Mouse (Mus musculus) layer of hippocampus, adult 8-10 months (tissue): Measurements from ENCODE around the gene Cnppd1. TPM values are rescaled to one million over a fixed set of nuclear protein-coding genes. Genes with fewer than 3 reads are reported as not detected.
A peak's percentile ranks its signal among the peaks of the same experiment; 100 is the strongest.

Source experiments
- DNase-seq, 2 experiments: peaks; one replicate each; pipeline ENCODE4 v3.0.0; 2022; ENCODE audit warnings: low spot score in 2 of 2
- total RNA-seq, 4 experiments: library from RNA; stranded (reverse); gene quantifications; 2 replicates each; pipeline ENCODE4 v1.2.4; 2022

Cnppd1 gene
- total RNA-seq: 10 to 100 TPM; 33.6 to 36.1 (median 35.3) TPM

DNA sequence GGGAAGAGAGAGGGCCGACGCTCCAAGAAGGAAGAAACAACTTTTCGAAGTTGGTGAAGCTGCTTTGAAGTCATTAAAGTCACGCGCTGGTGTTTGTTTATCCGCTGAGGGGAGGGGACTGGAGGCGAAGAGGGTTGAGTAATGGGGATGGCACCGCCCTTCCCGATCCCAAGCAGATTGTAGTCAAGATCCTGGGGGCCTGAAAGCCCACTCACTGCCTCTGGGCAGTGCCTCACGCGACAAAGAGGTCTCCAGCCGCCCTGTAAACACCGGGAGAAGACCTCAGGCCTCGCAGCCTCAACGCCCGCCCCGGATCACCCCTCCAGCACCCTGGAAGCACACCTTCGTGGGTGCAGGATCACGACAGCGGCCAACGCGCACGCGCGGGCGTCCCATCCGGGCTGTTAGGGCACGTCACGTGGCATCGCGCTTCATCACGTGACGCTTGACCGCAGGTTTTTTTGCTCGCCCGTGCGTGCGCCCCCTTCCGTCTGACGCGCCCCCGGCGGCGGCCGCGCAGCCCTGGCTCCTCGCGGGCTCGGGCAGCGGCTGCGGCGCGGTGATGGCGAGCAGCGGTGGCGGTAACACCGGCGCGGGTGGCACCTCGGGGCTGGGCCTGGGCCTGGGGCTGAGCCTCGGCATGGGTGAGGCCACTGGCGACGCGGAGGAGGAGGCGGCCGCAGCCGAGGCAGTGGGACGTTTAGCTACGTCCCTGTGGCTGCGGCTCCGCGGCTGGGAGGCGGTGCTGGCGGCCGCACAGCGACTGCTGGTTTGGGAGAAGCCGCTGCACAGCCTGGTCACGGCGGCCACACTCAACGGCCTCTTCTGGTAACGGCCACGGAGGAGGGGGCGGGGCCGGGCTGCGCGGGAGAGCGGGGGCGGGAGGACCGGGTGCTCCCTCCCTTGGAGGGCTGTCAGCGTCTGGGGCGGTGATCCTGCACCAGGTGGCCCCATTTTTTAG lies at the start of gene Cnppd1, which contains the start of gene Retreg2:
TSS of gene Cnppd1 (minus strand) at position 411 of the 961 bp plus-strand sequence.
TSS of gene Retreg2 (plus strand) at position 478 of the 961 bp plus-strand sequence.
- peak; percentile 93 to 96 for DNase-seq

DNA sequence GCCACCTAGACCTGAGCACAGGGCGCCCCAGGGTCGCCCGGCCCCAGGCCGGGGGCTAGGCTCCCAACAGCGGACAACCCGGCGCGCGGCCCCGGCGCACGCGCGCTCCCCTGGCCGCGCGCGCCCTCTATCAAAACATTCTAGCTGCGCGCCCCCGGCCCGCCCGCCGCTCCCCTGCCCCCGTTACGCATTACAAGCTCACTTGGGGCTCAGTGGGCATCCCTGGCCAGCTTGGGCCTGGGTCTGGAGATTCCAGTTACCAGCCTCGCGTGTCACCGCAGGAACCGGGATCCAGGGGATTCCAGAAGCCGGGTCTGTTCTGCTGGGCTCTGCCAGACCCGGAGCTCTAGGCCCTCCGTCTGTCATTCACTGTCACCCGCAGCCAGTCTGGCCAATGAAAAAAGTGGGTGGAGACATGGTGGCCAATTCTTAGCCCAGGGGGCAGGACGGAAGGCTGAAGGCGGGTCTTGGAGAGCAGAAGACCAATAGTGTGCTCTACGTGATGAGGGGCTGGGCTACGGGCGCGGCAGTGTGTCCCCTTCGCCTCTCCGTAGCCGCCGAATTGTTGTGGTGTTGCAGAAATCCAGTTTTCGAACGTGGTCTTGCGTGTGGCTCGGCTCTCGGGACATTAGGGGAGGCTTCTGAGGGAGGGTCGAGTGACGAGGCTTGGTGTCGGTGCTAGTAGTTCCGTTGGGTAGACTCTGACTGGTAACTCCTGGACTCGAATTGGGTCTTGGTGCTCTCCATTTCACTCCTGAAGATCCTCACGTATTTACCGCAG lies 49.3 kb upstream of the Cnppd1 start, which contains the start of the genes Ankzf1 and Atg9a:
TSS of gene Ankzf1 (plus strand) at position 530 of the 781 bp plus-strand sequence.
TSS of gene Atg9a (minus strand) at position 575 of the 781 bp plus-strand sequence.
- peak; percentile 96 to 99 for DNase-seq

DNA sequence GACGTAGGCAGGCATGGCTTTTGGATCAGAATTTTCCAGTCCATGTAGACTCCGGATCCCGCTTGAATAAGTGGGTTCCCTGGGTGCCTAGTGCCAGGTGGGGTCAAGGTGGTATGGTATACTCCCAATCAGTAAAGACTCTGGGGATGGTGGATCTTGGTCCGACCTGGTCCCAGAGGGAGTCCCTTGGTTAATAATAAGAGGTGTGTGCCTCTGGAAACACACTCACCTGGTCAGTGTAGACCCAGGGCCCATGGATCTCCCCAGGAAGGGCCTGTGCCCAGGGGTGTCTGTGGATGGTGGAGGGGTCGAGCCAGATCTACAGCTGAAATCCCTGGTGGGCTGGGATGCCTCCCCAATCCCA lies 48.7 kb upstream of the Cnppd1 start:
- peak in 1 of 2 experiments; percentile 15 for DNase-seq

DNA sequence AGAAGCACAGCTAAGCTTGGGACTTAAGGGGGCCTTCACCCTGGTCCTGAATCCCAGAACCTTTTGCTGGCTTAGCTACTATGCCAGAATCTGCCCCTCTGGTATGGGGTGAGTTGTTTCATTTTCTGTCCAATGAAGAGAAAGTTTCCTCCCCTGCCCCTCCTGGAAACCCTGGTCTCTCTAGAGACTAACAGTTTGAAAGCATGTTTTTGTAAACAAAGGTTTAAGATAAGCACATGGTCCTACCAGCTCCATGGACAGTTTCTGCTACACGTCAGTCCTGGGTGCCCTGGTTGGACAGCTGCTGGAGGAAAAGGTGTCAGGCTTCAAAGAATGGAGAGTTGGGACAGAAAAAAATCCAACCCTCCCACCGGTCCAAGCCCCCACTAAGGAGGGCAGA lies 48.1 kb upstream of the Cnppd1 start:
- no peak for DNase-seq

DNA sequence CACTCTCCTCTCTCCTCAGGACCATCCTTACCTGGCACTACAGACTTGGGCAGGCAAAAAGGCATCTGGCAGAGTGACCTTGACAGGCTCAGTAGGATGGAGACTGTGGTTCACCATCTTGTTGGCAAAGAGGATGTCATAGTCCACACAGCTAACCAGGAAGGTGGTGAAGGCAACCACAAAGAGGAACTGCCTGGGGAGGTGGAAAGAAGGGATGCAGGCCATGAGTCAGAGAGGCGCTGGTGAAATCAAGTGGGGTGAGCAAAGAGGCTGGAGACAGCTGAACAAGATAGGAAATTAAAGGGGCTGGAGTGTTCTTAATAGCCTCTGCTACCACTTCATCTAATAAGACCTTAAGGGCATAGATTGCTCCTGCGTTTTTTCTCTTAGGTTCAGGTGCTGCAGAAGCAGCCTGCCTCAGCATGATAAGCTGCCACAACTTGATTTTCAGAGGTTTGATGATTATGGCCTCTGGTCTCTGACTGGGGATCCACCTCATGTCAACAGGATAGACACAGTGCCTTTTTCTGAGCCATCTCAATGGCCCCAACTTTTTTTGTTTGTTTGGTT lies 45.5 kb upstream of the Cnppd1 start:
- DNase-seq: no peak

DNA sequence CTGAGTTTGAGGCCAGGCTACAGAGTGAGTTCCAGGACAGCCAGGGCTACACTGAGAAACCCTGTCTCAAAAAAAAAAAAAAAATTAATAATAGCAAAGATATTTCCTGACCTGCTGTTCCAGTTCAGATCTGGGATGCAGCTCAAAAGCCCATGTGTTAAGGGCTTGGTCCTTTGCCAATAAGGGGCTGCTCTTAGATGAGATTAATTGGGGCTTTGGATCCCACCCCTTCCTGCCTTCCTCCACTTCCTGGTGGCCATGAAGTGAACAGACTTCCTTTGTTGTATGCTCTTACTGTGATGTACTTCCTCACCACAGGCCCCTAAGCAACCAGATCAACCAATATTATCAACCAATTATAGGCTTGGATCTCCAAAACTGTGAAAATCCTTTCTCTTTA lies 44.6 kb upstream of the Cnppd1 start:
- no peak for DNase-seq

DNA sequence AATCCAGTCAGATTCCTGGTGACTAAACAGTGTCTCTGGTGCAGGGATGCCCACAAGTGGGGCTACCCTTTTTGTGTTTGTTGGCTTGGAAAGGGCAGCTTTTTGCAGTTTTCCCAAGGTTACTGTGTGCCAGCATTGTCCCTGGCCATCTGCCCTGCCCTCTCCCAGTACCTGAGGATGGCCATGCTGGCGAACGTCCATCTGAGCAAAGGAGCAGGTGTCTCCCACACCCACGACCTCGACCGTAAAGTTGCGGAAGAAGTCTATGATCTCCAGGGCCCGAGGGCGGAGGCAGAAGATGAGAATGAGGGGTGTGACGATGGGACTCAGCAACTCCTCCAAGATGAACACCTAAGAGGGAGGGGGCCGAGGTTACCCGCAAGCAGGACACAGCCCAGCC lies 43.0 kb upstream of the Cnppd1 start:
- DNase-seq: no peak

DNA sequence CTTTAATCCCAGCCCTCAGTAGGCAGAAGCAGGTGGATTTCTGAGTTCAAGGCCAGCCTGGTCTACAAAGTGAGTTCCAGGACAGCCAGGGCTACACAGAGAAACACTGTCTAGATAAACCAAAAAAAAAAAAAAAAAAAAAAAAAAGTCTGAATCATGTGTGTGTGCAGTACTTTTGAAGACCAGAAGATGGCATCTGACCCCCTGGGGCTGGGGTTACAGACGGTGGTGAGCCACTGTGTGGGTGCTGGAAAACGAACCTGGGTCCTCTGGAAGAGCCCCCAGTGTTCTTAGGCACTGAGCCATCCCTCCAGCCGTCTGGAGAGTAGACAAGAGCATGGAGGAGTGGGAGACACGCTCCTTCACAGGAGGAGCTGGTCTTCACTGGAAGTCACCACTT lies 39.6 kb upstream of the Cnppd1 start:
- DNase-seq: no peak

DNA sequence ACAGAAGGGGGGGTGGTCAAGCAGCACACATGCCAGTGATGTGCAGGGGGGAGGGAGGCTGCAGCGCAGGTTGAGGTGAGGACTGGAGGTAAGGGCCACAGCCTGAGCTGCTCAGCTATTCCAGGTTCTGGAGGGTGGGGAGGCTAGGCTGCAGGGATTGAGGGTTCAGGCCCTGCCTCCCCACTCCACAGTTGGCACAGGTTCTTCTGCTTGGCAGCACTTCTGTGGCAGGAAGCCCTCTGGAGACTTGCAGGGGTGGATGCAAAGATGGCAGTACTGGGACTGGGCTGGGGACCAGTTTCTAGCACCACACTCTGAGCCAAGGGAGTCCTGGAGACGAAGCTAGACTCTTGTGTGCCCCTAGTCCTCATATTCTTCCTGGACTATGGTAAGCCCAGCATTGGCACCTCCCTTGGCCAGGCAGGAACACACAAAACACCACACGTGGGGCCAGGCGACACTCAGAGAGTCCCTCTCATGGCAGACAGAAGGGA lies 38.9 kb upstream of the Cnppd1 start:
- DNase-seq: no peak

DNA sequence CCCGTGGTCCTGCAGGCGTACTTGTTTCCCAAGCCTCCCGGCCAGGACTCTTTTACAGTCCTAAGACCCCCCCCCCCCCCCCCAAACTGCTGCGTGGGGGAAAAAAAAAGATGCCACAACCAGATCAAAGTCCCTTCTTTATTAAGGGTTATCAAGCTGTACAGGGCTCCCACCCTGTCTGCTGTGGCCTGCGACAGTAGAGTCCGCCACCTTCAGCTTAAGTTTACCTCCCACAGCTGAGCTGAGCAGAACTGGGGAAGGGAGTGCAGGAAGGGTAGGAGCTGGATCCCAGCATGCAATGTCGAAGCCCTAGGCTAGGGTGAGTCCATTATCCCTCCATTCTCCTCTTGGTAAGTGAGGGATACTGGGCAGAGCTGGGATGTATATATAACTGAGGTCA lies 38.2 kb upstream of the Cnppd1 start:
- no peak for DNase-seq

DNA sequence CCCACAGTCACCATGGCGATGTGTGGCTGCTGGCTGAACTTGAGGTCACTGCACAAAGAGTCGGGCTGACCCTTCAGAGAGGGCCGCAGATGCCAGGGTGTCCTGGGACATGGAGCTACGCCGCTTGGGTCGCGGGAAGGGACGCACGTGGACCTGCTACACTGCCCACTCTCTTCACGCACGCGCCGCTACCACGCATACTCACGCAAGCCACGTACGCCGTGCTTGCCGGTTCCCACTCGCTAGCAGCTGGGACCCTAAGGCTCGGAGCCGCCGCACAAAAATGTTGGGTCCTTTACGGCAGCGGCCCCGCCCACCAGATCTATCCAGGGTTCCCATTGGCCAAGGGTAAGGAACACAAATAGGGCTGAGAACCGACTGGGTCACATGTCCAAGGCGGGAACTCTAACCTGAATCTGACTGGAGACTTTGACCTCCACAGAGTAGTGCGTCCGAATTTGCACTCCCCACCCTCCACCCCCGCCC lies 37.6 kb upstream of the Cnppd1 start, which contains the start of gene Abcb6:
TSS of gene Abcb6 (minus strand) at position 288 of the 486 bp plus-strand sequence.
- DNase-seq: peak; percentile 92 to 95

DNA sequence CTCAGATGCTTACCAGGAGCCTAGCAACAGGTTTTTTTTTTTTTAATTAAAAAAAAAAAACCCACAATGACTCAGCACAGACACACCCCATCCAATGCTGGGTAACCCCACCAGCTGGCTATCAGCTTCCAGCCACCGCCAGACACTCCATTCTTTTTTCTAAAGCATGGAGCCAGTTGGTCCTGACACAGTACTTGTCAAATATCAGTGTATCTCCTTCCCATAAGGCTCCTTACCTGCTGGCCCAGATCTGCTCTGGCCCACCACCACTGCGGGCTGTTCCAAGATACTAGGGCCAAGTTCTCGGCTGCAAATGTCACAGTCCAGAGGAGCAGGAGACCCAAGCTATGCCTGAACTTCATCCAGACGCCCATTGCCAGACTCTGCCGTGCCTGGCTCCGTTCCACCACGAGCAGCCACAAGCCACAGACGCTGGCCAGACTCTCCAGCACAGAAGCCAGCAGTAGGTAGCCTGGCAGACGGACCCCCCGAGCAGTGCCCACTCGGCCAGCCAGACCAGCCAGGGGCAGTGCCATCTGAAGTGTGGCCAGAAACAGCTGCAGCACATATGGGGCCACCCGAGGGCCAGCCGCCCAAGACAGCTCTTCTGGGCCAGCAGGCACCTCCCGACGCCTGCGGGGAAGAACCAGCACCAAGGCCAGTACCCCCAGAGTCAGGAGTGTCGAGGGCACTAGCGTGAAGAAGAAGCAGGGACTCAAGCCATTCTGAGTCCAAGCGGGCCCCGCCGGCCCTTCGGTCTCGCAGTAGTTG lies 37.0 kb upstream of the Cnppd1 start:
- peak in 1 of 2 experiments; percentile 53 for DNase-seq

DNA sequence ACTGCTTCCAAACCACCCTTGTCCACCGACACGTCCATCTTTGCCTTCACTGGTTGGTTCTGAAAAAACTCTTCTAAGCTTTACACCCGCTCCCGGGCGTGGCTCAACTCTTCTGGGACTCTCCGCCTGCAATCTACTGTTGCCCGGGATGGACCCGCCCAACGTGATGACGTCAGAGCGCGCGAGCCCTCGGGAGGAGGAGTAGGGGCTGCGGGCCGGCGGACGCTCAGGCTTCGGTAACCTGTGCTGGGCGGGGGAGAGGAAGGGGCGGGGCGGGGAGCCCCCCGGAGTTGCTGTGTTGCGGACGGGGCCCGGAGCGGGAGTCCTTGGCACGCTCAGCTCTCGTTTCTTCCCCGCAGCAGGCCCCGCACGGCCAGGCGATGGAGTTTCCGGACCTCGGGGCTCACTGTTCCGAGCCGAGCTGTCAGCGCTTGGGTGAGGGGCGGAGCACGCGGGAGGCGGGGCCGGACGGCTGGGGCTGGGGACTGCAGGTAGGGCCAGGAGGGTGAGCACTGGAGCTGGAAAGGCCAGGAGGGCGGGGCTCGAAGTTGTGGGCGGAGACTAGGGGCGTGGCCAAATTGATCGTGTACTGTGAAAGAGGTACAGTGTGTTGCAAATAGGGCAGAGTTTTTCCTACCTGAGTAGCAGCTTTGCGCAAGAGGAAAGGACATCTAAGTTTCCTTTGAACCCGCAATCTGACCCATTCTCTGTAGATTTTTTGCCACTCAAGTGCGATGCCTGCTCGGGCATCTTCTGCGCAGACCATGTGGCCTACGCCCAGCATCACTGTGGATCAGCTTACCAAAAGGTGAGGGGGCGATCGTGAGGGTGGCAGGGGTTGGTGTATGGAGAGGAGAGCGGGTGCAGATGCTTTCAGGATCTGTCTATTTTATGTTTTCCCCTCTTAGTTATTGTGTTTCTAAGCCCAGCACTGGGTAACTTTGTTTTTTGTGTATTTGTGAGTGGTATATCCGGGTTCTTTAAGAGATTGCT lies 26.3 kb upstream of the Cnppd1 start, which contains the start of gene Zfand2b:
TSS of gene Zfand2b (plus strand) at position 175 of the 993 bp plus-strand sequence.
- peak; percentile 92 for DNase-seq

DNA sequence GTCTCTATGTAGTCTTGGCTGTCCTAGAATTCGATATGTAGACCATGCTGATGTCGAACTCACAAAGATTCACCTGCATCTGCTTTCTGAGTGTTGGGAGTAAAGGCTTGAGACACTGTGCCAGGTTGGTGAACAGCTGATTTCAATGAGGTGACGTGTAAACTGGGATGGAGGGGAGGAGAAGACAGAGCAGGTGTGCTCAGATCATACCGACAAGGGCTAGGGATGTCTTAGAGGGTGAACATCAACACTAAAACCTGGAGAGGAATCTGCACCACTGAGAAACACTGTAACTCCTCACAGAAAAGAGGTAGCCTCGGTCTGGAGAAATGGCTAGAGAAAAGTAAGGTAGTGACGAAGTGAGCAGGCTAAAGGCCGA lies 25.6 kb upstream of the Cnppd1 start:
- DNase-seq: no peak

DNA sequence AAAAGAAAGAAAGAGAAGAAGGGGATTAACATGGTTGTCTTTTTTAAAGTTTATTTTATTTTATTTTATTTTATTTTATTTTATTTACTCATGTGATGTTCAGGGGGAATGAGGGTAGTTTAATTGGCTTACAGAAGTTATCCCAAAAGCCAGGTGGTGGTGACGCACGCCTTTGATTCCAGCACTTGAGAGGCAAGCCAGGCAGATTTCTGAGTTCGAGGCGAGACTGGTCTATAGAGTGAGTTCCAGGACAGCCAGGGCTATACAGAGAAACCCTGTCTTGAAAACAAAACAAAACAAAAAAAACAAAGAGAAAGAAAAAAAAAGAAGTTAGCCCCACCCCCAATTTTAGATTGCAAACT lies 17.7 kb upstream of the Cnppd1 start:
- no peak for DNase-seq

DNA sequence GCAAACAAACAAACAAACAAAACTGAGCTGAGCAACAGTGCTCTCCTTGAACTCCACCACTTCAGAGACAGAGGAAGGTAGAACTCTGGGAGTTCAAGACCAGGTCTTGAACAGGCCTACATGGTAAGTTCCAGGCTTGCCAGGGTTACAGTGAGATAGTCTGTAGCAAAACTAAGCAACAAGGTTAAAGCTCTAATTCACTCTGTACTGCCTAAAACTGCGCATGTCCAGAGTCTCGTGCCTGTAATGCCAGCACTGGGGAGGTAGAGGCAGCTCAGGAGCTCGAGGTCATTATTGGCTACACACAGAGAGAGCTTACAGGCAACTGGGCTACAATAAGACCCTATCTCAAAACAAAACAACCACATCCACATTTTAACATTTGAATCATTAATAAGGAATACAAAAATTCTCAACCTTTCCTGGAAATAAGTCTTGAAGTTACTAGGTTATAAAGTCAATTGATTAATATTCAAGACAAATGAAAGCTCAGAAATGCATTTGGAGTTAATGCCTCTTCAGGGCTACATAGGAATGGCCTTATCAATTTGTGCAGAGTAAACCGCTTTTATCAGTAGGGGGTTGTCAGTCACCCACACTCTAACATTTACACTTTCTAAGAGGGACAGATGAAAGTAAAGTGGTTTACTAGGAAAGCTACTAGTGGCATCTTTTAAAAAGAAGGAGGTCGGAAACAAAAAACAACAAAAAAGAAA lies 17.2 kb upstream of the Cnppd1 start:
- no peak for DNase-seq

DNA sequence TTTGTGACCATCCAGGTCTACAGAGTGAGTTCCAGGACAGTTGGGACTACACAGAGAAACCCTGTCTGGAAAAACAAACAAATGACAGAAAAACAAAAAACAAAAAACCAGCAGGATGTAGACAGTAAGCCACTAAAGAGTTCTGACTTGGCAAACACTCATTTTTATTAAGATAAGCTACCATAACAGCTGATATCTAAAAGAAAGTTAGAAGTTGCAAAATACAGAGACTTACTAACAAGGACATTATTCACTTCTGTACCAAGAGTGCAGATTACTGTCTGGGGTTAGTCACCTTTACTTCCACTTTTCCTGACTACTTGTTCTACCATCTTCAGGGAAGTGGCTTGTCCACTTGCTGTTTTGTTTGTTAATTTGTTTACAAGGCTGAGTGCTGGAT lies 16.5 kb upstream of the Cnppd1 start:
- no peak for DNase-seq

DNA sequence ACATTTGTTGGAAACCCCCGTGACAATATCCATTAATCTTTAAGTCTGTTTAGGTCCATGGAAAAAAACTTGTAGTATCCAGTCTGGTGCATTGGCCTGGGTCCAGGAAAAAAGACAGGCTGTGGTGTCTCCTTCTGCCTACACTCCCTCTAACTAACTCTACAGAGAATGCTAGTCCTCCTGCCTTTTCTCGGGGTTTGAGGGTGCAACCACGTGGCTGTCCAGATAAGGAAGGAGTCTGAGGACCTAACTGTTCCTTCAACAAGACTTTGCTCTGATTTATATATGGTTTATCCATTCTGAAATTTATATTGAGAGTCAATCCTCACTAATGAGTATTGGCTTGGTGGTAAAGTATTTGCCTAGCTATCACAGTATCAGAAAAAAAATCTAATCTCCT lies 13.3 kb upstream of the Cnppd1 start:
- no peak for DNase-seq

DNA sequence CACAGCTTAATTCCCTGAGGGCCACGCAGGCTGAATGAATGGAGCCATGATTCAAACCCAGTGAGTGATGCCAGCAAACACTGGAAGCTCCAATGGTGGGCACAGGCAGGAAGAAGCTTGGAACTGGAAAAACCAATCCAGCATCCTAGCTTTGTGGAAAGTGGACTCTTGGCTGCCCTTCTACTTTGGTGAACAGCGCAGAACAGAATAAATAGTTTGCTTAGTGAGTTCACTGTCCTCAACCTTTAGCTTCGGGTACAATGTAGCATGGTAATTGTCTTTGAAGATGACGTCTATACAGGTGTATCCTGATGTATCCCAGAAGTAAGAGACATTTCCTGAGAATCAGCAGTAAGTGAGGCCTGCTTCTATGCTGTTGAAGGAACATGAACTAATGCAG lies 6.2 kb upstream of the Cnppd1 start:
- peak in 1 of 2 experiments; percentile 1 for DNase-seq
